15 mouse cellular contexts compared by ENCODE assay signal in the genomic region with DNA sequence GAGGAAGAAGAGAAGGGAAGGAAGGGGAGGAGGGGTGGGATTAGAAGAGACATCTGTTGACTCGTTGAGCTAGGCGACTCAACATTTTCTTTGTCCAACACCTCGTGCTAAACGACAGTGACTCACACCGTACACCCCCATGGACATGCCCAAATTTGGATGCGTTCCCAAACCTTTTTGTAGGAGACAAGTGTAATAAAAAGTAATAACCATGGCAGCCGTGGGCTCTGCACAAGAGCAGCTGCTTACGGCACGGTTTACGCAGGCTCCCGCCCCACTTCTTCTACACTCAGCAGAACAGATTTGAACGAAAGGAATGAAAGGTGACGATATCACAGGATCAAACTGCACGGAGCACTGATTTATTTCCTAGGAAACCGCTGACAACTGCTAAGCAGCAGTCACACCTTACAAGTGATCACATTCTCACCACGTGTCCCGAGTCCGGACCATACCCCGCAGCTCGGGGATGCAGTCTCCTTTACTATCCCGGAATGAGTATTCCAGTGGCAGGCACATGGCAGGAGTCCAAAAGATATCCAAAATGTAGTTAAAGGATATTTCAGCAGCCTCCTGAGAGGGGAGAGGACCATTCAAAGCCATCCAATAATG. TPM values are rescaled to one million over a fixed set of nuclear protein-coding genes. Genes with fewer than 3 reads are reported as not detected.
DNase-seq lines count a peak whose midpoint lies in the region; ATAC-seq and TF ChIP-seq lines count a peak whose summit lies in the region.
"Had no signal": no experiment of that assay in that cellular context is flagged by ENCODE, and none has a peak within 500 bp of the region (broad histone marks: within the 10 kb centered on the region; RNA-seq: fewer than 3 reads in every experiment).

No protein-coding gene starts in this region.

- ATAC-seq in forebrain, embryonic 14.5 days = no peak
- no peak for ATAC-seq in forebrain, embryonic 12.5 days (ENCODE audit: low FRiP score)

- H3K4me1 ChIP-seq in forebrain, embryonic 14.5 days (ENCODE audit: control insufficient read depth, insufficient read depth, low read length) = peaks cover 26% of the 10 kb centered on the region
- peaks cover 31% of the 10 kb centered on the region for H3K4me1 ChIP-seq in forebrain, embryonic 12.5 days

- peak; percentile 53 for DNase-seq in forebrain, embryonic 14.5 days (ENCODE audit: low spot score)
- peak in 1 of 2 experiments; percentile 67 for DNase-seq in left cerebral cortex, adult 2 months (ENCODE audit: extremely low spot score in 1 of 2, low spot score in 2 of 2)
- DNase-seq in left cerebral cortex, postnatal 4 days = no peak
- DNase-seq in 416B (ENCODE audit: low read depth) = peak; percentile 42
- peak; percentile 23 to 54 for DNase-seq in frontal cortex, postnatal 14 days (ENCODE audit: low spot score in 2 of 2)
- DNase-seq in spleen, adult 12 weeks (ENCODE audit: low spot score) = no peak
- DNase-seq in ovary, postnatal 36 days (ENCODE audit: low spot score) = no peak
- DNase-seq: adrenal gland, postnatal 10 days; gastrocnemius, postnatal 14 days; thymus, postnatal 14 days had no signal

- H3K27me3 ChIP-seq in forebrain, embryonic 14.5 days (replicated peaks; ENCODE audit: control insufficient read depth, insufficient read depth, low read length) = no peaks in the 10 kb centered on the region
- H3K27me3 ChIP-seq in forebrain, embryonic 12.5 days = no peaks in the 10 kb centered on the region
- H3K27me3 ChIP-seq: heart, embryonic 15.5 days; lung, embryonic 15.5 days had no signal

- peak overlapping the region; percentile 41; the same call in 1 of the 2 replicates for H3K9ac ChIP-seq in forebrain, embryonic 14.5 days (ENCODE audit: low read length)
- no peak overlapping the region for H3K9ac ChIP-seq in forebrain, embryonic 12.5 days
- H3K9ac ChIP-seq: heart, embryonic 15.5 days; lung, embryonic 15.5 days had no signal

- peak overlapping the region; percentile 23; the same call in 1 of the 2 replicates for H3K4me2 ChIP-seq in forebrain, embryonic 14.5 days (ENCODE audit: low read length)
- H3K4me2 ChIP-seq in forebrain, embryonic 12.5 days = no peak overlapping the region
- H3K4me2 ChIP-seq: heart, embryonic 15.5 days; lung, embryonic 15.5 days had no signal

- no peak for TF ChIP-seq CTCF in left cerebral cortex, adult 2 months (IDR thresholded peaks at IDR 0.05)

- H3K4me3 ChIP-seq in forebrain, embryonic 14.5 days (ENCODE audit: low read depth, low read length) = no peak overlapping the region
- no peak overlapping the region for H3K4me3 ChIP-seq in forebrain, embryonic 12.5 days (replicated peaks)
- no peak overlapping the region for H3K4me3 ChIP-seq in left cerebral cortex, adult 2 months
- H3K4me3 ChIP-seq: erythroblast, embryonic 14.5 days; heart, embryonic 15.5 days; lung, embryonic 15.5 days had no signal

- peak overlapping the region; percentile 55; the same call in 1 of the 2 replicates for H3K27ac ChIP-seq in forebrain, embryonic 14.5 days (ENCODE audit: low read depth, low read length)
- H3K27ac ChIP-seq in forebrain, embryonic 12.5 days = no peak overlapping the region; the same call in 1 of the 2 replicates
- H3K27ac ChIP-seq in left cerebral cortex, adult 2 months = peak overlapping the region; percentile 59
- H3K27ac ChIP-seq: heart, embryonic 15.5 days; kidney, postnatal 0 days; lung, embryonic 15.5 days had no signal

- intact Hi-C loops in left cerebral cortex, adult 2 months (cut with DNase I) = loop anchor here (1.0 kb wide), 1 partner anchor 26 kb away; no protein-coding TSS in a partner anchor
- intact Hi-C loops in left cerebral cortex, postnatal 4 days (cut with DNase I) = no loop called here

- WGBS in forebrain, embryonic 14.5 days = 62% methylated on average over 21 of the region's 21 CpGs
- 77% methylated on average over 21 of the region's 21 CpGs for WGBS in forebrain, embryonic 12.5 days

- no peaks in the 10 kb centered on the region for H3K9me3 ChIP-seq in forebrain, embryonic 14.5 days (replicated peaks; ENCODE audit: control insufficient read depth, low read length)
- H3K9me3 ChIP-seq in forebrain, embryonic 12.5 days = no peaks in the 10 kb centered on the region
- H3K9me3 ChIP-seq: heart, embryonic 15.5 days; lung, embryonic 15.5 days had no signal

- H3K36me3 ChIP-seq in forebrain, embryonic 14.5 days (ENCODE audit: control insufficient read depth, insufficient read depth, low read length) = no peaks in the 10 kb centered on the region
- no peaks in the 10 kb centered on the region for H3K36me3 ChIP-seq in forebrain, embryonic 12.5 days (replicated peaks)
- H3K36me3 ChIP-seq: heart, embryonic 15.5 days; lung, embryonic 15.5 days had no signal

RNA-seq across cellular contexts. Expression of a gene that starts 6.9 kb away (rescaled TPM):
- 96.1 and 101 TPM in 2 replicates for polyA plus RNA-seq in forebrain, embryonic 14.5 days (2014; fragmentation: Nextera tagmentation; extraction: Ambion mirVana)
- 76.7 and 78.3 TPM in 2 replicates for polyA plus RNA-seq in forebrain, embryonic 12.5 days (2016; fragmentation: Nextera tagmentation; extraction: Ambion mirVana)
- 10 to 100 TPM; 53.2 to 54.1 TPM for total RNA-seq in left cerebral cortex, adult 2 months (2021)
- total RNA-seq in left cerebral cortex, postnatal 4 days (2021) = 10 to 100 TPM; 30.4 to 34.4 TPM

RNA-seq across cellular contexts. Expression of a gene that starts 28.4 kb away (rescaled TPM):
- 4.8 and 7.6 TPM in 2 replicates for polyA plus RNA-seq in forebrain, embryonic 14.5 days (2014; fragmentation: Nextera tagmentation; extraction: Ambion mirVana)
- 6.2 and 8.6 TPM in 2 replicates for polyA plus RNA-seq in forebrain, embryonic 12.5 days (2016; fragmentation: Nextera tagmentation; extraction: Ambion mirVana)
- 10 to 100 TPM; 43.9 to 46.5 TPM for total RNA-seq in left cerebral cortex, adult 2 months (2021)
- 10 to 100 TPM; 27.0 to 29.4 TPM for total RNA-seq in left cerebral cortex, postnatal 4 days (2021)

RNA-seq across cellular contexts. Expression of a gene that starts 33.8 kb away (rescaled TPM):
- polyA plus RNA-seq in forebrain, embryonic 14.5 days (2014; fragmentation: Nextera tagmentation; extraction: Ambion mirVana) = 7.6 and 8.5 TPM in 2 replicates
- 7.2 and 8.0 TPM in 2 replicates for polyA plus RNA-seq in forebrain, embryonic 12.5 days (2016; fragmentation: Nextera tagmentation; extraction: Ambion mirVana)
- 100 to 1,000 TPM; 800 to 813 TPM for total RNA-seq in left cerebral cortex, adult 2 months (2021)
- 100 to 1,000 TPM; 240 to 277 TPM for total RNA-seq in left cerebral cortex, postnatal 4 days (2021)
- polyA plus RNA-seq: erythroblast, embryonic 14.5 days had no signal

Comparison
In these comparisons a context has a peak if more than half of its experiments do, and no peak if none do; other contexts are left out.
1. DNase-seq: peak in forebrain, embryonic 14.5 days (single experiment), 416B (single experiment) and frontal cortex, postnatal 14 days (2 of 2); none in left cerebral cortex, postnatal 4 days (single experiment), spleen, adult 12 weeks (single experiment) and ovary, postnatal 36 days (single experiment).